Mouse (Mus musculus) monocyte, adult 5-6 weeks (primary cell): ENCODE measurements around the gene Il17re. TPM values are rescaled to one million over a fixed set of nuclear protein-coding genes. Genes with fewer than 3 reads are reported as not detected.

Experiments
- ATAC-seq: fragments of 153-309, 156-312 bp; replicated peaks from 2 replicates; pipeline ENCODE4 v1.8.0; 2017; ENCODE audit warnings: mild to moderate bottlenecking; ENCODE audit not compliant: low TSS enrichment, insufficient number of reproducible peaks, severe bottlenecking, poor library complexity, low FRiP score
- total RNA-seq: library from RNA; stranded (forward); fragments of 200-1000, 200-491, 200-594 nt; gene quantifications from 3 replicates; pipeline ENCODE4 v1.2.3, GENCODE M21; 2017

Gene Il17re
- total RNA-seq, 1 experiment from 2014 or later: not detected

- no peak for ATAC-seq
These were observed 56.3 kb downstream of the Il17re start for GRCm38 (mm10) chr6:113514600-113514999.

DNA sequence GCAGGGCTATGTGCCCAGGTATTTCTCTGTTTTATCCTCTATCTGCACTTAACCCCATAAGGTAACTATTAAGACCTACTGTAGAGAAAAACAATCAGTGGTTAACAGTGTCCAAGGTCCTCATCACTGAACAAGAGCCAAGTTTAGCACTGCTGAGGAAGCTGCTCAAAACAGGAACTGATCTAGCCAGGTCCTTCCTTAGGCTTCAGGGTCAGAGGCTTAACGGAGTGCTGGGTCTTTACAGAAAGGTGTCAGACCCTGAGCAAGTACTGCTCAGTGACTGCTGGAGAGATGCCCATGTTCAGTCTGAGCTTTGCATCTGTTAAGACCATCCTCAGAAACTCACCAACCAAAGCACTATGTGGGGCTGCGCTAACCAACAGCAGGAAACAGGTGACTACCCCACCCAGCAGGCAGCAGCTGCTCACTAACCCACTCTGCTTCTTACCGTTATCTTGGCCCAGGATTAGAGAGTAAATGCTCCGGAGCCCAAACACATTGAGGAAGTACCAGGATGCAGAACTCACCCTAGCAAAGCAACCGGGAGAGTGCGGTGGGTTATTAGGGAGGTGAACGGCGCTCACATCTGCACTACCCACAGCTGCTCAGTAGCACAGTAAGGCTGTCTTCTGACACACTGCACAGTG is 59.3 kb downstream of the Il17re start:
- no peak; the same call in 1 of the 2 replicates for ATAC-seq

Other genes with a start within 250 kb of the Il17re start
- gene Mtmr14, start 220.6 kb upstream of the Il17re start, total RNA-seq: 40.8 to 50.3 TPM (median 42.0 TPM) in 3 replicates
- gene Cpne9, start 176.2 kb upstream of the Il17re start, total RNA-seq: 0.19 to 0.75 TPM in 2 of 3 replicates, not detected in the other
- 77.8 to 91.4 TPM (median 83.9 TPM) in 3 replicates for gene Brpf1, start 151.3 kb upstream of the Il17re start, total RNA-seq
- gene Ogg1, start 131.5 kb upstream of the Il17re start, total RNA-seq: 6.4 to 12.2 TPM (median 9.2 TPM) in 3 replicates
- 27.9 to 116 TPM (median 103 TPM) in 3 replicates for gene Camk1, start 114.5 kb upstream of the Il17re start, total RNA-seq
- 7.9 to 22.4 TPM (median 9.8 TPM) in 3 replicates for gene Tada3, start 80.6 kb upstream of the Il17re start, total RNA-seq
- 296 to 345 TPM (median 318 TPM) in 3 replicates for gene Arpc4, start 80.4 kb upstream of the Il17re start, total RNA-seq
- 12.9 to 26.5 TPM (median 15.3 TPM) in 3 replicates for gene Ttll3, start 69.2 kb upstream of the Il17re start, total RNA-seq
- 0.96 to 6.9 TPM (median 4.4 TPM) in 3 replicates for gene Rpusd3, start 39.1 kb upstream of the Il17re start, total RNA-seq
- not detected in 3 replicates for gene Cidec, start 22.7 kb upstream of the Il17re start, total RNA-seq
- 6.8 to 22.3 TPM (median 21.0 TPM) in 3 replicates for gene Jagn1, start 15.9 kb upstream of the Il17re start, total RNA-seq
- not detected in 3 replicates for gene Il17rc, start 12.9 kb downstream of the Il17re start, total RNA-seq
- gene Creld1, start 24.8 kb downstream of the Il17re start, total RNA-seq: 0.85 to 6.1 TPM (median 3.4 TPM) in 3 replicates
- gene Prrt3, start 43.4 kb downstream of the Il17re start, total RNA-seq: not detected in 3 replicates
- gene Emc3, start 73.2 kb downstream of the Il17re start, total RNA-seq: 37.2 to 57.0 TPM (median 50.1 TPM) in 3 replicates
- gene Fancd2, start 73.2 kb downstream of the Il17re start, total RNA-seq: 0.29 to 1.8 TPM (median 1.7 TPM) in 3 replicates
- not detected in 3 replicates for gene Fancd2os, start 142.2 kb downstream of the Il17re start, total RNA-seq
- gene Brk1, start 146.3 kb downstream of the Il17re start, total RNA-seq: 111 to 131 TPM (median 120 TPM) in 3 replicates
- 17.1 to 24.7 TPM (median 21.6 TPM) in 3 replicates for gene Vhl, start 165.5 kb downstream of the Il17re start, total RNA-seq
- 99.6 to 134 TPM (median 117 TPM) in 3 replicates for gene Irak2, start 180.0 kb downstream of the Il17re start, total RNA-seq
- 306 to 404 TPM (median 339 TPM) in 3 replicates for gene Tatdn2, start 238.6 kb downstream of the Il17re start, total RNA-seq